Mouse (Mus musculus): ENCODE measurements around the gene Gabarapl2.
"Not testable (repeated sequence)": the region's sequence is repeated elsewhere in the genome, so short reads cannot be mapped to it uniquely, and the experiment has no call there.

The Gabarapl2 gene

GRCm38 (mm10) chr8:111938076-111938985 lies 2.2 kb upstream of the Gabarapl2 start:
- DNase-seq: not testable (repeated sequence)

DNA sequence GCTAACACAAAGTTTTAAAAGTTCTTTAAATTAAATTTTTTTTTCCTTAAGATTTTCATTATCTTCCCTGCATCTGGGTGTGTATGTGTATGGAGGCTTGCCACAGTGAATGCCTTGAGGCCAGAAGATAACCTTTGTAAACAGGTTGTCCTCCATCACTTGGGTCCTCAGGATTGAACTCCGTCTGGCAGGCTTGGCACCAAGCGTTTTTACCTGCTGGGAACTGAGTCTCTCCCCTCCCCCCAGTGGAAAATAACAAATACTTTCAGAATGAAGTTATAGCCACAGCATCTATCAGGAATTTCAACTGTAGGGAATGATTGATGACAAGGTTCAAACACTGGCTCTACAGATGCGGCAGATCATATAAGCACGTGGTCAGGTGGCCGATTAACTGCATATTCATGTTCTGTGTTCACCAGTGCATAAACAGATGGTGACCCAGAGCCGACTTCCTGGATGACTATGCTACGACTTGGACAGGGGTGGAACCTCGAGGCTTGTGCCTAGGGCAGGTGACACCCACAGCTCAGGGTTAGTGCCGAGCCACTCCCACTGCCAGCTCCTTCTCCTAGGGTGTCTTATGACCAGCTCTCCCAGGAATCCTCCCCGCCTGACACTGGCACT lies 874 bp upstream of the Gabarapl2 start:
- DNase-seq: peak; percentile 75 to 82

DNA sequence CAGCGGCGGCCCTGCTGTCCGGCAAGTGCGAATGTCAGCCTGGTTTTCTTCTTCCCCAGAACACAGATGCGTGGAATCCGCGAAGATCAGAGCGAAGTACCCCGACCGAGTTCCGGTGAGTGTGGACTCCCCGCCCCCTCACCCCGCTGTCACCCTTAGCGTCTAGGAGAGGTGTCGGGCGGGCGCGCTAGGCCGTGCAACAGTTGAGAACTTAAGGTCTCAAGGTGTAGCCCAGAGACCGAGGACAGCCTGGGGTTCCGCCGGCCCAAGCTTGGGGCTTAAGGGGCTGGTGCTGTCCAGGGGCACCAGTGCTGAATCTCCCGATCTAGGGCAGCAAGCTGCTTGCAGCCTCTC lies 575 bp downstream of the Gabarapl2 start:
- DNase-seq: peak; percentile 23 to 38

DNA sequence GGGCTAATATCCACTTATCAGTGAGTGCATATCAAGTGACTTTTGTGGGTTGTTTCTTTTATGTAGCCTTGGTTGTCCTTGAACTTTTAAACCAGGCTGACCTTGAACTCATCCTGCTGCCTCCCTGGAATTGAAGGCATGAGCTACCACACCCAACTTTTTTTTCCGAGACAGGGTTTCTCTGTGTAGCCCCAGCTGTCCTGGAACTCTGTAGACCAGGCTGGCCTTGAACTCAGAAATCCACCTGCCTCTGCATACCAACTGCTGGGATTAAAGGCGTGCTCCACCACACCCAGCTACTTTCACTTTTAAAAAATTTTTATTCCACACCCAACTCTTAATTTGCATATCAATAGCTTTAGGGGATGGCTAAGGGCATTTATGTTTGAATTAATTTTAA lies 3.0 kb downstream of the Gabarapl2 start:
- DNase-seq: no peak

- no peak for DNase-seq
Measured at GRCm38 (mm10) chr8:111947144-111947543, 6.6 kb downstream of the Gabarapl2 start.

DNA sequence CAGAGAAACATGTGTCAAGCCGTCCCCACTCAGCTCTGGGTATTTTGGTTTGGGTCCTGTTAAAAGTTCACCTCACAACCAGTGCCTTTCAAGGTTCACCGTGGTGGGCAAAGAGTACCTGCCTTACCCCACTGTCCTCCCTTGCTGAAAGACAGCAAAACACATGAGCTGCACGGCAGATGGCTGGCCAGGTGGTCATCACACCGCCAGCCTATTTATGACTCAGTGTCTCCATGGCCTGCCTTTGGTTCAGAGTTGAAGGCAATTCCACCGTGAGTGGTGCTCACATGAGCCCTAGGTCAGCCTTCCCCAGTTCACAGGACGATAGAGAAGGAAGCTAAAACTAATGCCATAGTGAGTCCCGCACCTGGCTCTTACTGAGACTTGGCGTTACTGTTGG lies 7.5 kb downstream of the Gabarapl2 start:
- no peak for DNase-seq

GRCm38 (mm10) chr8:111950846-111951245 lies 10.3 kb downstream of the Gabarapl2 start:
- DNase-seq: no peak

- peak; percentile 10 to 15 for DNase-seq
Measured at GRCm38 (mm10) chr8:111951317-111951716, 10.8 kb downstream of the Gabarapl2 start.

DNA sequence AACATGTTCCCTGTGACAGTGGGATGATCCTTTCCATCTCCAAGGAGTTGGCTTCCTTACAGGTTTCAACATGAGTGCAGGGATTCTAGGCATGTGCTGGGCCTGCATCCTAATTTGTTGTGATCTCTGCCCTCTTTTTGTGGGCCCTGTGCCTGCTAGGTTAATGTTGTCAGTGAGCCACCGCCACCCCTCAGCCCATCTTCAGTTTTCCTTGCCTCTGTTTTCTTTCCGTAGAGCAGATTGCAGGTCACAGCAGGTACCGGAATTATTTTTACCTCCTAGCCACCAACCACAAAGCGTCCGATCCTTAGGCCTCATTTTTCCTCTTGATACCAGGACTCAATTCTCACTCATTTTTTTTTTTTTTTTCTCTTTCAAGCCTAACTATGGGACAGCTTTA lies 11.4 kb downstream of the Gabarapl2 start:
- DNase-seq: no peak

DNA sequence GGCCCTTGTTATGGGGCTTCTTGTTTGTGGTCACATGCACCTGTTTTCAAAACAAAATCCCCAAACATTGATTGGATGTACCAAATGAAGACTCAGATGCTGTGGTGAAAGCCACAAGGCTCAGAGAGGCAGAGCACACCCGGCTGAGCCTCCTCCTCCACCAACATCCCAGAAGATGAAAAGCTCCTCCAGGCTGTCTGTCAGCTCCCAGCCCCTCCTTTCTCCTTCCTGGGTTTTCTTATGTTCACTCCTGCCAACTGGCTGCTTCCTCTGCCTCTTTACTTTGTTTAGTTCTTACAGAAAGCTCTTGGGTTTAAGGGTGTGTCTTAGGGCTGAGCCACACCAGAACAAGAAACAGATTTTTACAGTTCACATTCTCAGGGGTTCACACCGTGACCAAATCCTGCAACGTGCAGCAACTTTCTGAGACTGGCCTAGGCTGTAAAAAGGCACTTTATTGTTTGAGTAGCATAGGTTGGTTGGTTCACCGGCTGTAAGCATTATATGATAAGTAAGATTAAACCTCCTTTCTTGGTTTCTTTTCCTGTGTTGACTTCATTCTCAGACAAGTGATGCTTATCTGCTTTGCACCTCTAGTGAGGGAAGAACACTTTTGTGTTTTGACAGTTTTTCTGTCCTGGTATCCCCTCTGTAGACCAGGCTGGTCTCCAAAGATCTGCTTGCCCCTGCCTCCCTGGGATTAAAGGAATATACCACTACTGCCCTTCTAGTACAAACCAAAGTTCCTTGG lies 14.5 kb downstream of the Gabarapl2 start:
- DNase-seq: peak in 1 of 2 experiments; percentile 10

GRCm38 (mm10) chr8:111955879-111956278 lies 15.4 kb downstream of the Gabarapl2 start:
- DNase-seq: no peak

- no peak for DNase-seq
Measured at GRCm38 (mm10) chr8:111957231-111957630, 16.7 kb downstream of the Gabarapl2 start.

GRCm38 (mm10) chr8:111960591-111961321 lies 20.3 kb downstream of the Gabarapl2 start:
- no peak for DNase-seq

DNA sequence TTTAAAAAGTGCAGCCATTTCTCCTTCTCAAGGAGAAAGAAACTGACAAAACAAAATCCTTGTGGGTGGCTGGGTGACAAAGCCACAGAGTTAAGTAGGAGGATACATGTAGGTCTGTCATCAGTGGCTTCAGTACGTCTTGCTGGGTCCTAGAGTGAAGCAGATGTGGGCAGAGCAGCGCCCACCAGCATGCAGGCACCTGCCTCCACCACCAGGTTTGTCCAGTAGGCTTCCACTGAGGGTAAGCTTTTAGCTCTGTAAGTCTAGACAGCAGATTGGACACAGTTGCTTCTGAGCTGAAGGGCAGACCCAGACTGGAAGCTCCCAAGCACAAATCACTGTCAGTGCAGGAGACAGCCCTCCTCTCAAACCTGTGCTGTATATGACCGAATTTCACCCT lies 20.8 kb downstream of the Gabarapl2 start:
- no peak for DNase-seq

- no peak for DNase-seq
Measured at GRCm38 (mm10) chr8:111962589-111962988, 22.1 kb downstream of the Gabarapl2 start.

GRCm38 (mm10) chr8:111963091-111963490 lies 22.6 kb downstream of the Gabarapl2 start:
- no peak for DNase-seq

DNA sequence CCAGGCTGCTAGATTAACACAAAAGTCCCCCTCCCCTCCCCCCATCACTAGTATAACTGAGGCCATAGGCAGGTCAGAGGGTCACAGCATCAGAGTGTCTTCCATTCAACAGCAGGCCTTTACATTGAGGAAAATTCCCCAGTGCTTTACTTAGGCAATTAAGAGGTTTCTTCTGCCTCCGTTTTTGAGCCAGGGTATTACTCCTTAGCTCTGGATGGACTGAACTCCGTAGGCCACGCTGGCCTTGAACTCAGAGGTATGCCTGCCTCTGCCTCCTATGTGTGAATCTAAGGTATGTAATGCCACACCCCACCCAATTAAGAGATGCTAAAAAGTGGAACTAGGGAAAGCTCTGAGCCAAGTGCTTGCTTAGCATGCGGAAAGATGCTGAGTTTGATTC lies 23.0 kb downstream of the Gabarapl2 start:
- no peak for DNase-seq

- no peak for DNase-seq
Measured at GRCm38 (mm10) chr8:111964351-111964750, 23.8 kb downstream of the Gabarapl2 start.

DNA sequence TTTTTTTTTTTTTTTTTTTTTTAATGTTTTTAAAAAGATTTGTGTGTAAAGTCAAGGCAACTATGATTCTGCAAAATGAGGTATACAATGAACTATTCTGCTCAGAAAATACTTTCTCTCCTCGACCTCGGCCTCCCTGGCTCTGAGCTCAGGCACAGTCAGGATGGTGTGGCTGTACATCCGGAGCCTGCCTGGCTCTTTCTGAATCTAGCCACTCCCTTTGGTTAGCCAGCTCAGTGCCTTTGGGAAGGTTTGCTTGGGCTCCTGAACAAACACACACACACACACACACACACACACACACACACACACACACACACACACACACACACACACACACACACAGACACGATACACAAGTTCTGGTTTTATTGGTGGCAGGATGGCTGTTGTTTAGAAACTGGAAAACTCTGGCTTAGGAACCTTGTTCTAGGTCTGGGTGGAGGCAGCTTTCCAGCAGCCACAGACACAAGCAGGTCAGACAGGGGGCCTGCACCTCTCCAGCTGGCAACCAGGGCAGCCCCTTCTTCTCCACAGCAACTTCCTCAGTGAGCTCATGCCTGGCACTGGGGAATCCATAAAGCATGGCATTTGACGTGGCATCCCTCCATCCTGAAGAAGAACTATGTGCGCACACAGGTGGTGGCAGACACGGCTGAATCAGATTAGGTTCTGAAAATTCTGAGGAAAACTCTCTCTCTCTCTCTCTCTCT lies 24.5 kb downstream of the Gabarapl2 start:
- no peak for DNase-seq

DNA sequence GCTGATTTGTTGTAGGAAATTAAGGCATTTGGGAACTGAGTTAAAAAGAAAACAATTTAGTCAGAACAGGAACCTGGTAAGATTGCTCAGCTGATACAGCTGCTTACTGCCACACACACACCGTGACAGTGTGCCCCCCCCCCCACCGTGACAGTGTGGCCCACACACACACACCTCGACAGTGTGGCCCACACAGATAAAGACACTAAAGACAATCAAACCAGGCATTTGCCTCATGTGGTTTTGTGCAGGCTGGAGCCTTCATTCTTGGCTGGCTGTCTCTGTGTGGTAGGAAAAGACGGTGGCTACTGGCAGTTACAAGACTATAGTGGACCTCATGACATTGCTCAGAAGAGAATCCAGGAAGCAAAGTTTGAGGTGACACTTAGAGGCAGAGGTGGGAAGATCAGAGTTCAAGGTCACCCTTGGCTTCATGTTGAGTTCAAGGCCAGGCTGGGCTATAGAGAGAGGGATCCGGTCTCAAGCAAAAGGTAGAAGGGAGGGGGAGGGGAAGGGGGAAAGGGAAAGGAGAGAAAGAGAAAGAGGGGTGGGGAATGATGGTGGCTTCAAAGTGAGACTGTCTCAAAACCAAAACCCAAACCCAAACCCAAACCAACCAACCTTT lies 26.9 kb downstream of the Gabarapl2 start:
- DNase-seq: no peak

DNA sequence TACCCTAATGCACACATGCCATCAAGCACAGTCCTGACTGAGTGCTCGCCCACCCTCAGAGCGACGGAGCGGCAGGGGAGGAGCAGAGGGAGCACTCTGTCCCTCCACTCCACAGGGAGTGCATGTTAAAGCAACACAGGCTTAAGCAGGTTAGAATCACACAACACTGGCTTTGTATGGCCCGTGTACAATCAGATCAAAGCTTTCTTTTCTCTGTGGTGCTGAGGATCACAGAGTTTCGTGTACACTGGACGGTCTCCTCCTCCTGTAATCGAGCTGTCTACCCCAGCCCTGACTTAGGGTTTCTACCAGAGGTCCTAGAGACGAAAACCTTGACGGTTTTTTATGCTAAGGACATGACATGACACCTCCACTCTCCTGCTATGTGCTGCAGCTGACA lies 28.0 kb downstream of the Gabarapl2 start:
- no peak for DNase-seq

GRCm38 (mm10) chr8:111968991-111969390 lies 28.5 kb downstream of the Gabarapl2 start:
- DNase-seq: no peak
